Comparison of ENCODE assay signal across 8 mouse cellular contexts in the genomic region with DNA sequence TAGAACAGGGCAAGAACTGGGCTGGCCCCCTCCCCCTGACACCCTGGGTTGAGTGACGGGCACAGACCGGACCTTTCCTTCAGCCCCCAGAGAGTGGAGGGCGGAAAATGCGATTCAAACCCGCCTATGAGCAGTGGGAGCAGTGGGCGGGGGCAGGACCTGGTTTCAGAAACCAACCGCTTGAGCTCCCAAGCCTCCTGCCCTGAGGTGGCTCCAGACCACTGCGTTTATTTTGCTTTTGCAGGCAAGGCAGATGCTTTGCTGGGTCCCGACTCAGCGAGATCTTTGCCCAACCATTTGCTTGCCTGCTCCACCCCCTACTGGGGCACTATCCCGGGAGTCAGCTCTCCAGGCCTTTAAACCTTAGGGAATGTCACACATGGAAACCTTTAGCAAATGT. TPM values are rescaled to one million over a fixed set of nuclear protein-coding genes. Genes with fewer than 3 reads are reported as not detected.
DNase-seq lines count a peak whose midpoint lies in the region; ATAC-seq and TF ChIP-seq lines count a peak whose summit lies in the region.

No protein-coding gene starts in this region.

- peaks cover 60% of the 10 kb centered on the region for H3K27me3 ChIP-seq in lung, embryonic 14.5 days (ENCODE audit: insufficient read depth, low read length)
- H3K27me3 ChIP-seq in forebrain, embryonic 12.5 days, result peaks cover 93% of the 10 kb centered on the region
- H3K27me3 ChIP-seq in hindbrain, embryonic 12.5 days, result peaks cover 96% of the 10 kb centered on the region
- H3K27me3 ChIP-seq in liver, embryonic 13.5 days, result peaks cover 97% of the 10 kb centered on the region

- peak overlapping the region; percentile 16 for H3K4me3 ChIP-seq in lung, embryonic 14.5 days (ENCODE audit: low read depth, low read length)
- peak overlapping the region; percentile 1; the same call in 1 of the 2 replicates for H3K4me3 ChIP-seq in forebrain, embryonic 12.5 days (replicated peaks)
- peak overlapping the region; percentile 17 for H3K4me3 ChIP-seq in hindbrain, embryonic 12.5 days
- no peak overlapping the region for H3K4me3 ChIP-seq in liver, embryonic 13.5 days (replicated peaks)

- H3K27ac ChIP-seq in lung, embryonic 14.5 days (ENCODE audit: low read depth), result peak overlapping the region; percentile 42; the same call in 1 of the 2 replicates
- H3K27ac ChIP-seq in forebrain, embryonic 12.5 days, result no peak overlapping the region
- H3K27ac ChIP-seq in hindbrain, embryonic 12.5 days, result peak overlapping the region; percentile 58; the same call in 1 of the 2 replicates
- H3K27ac ChIP-seq in liver, embryonic 13.5 days, result no peak overlapping the region

- peak overlapping the region; percentile 82 for H3K4me2 ChIP-seq in lung, embryonic 14.5 days
- peak overlapping the region; percentile 38 for H3K4me2 ChIP-seq in forebrain, embryonic 12.5 days
- peak overlapping the region; percentile 39 for H3K4me2 ChIP-seq in hindbrain, embryonic 12.5 days (replicated peaks)
- H3K4me2 ChIP-seq in liver, embryonic 13.5 days, result 0 out of 2 replicates have a peak overlapping the region, but pooled peaks have one; percentile 0

- WGBS in lung, embryonic 14.5 days, result 10% methylated on average over 11 of the region's 11 CpGs
- 0% methylated on average over 11 of the region's 11 CpGs for WGBS in forebrain, embryonic 12.5 days
- WGBS in hindbrain, embryonic 12.5 days, result 0% methylated on average over 11 of the region's 11 CpGs
- WGBS in liver, embryonic 13.5 days (ENCODE audit: insufficient replicate concordance), result 2% methylated on average over 11 of the region's 11 CpGs

- intact Hi-C loops in left cerebral cortex, postnatal 14 days (cut with DNase I), result loop anchor here (5.0 to 10.0 kb wide), 5 partner anchors 73 to 1463 kb away; partner anchors contain the start of gene Gsx2

- DNase-seq in lung, embryonic 14.5 days, result peak; percentile 64
- DNase-seq in lung, adult 18-20 months, result no peak
- DNase-seq in liver, embryonic 13.5 days, result no peak
- no peak for DNase-seq in left cerebral cortex, postnatal 14 days (ENCODE audit: low spot score in 2 of 2)
- DNase-seq in cerebellum, adult 11-12 months, result no peak
- no peak for DNase-seq in urinary bladder, postnatal 14 days (ENCODE audit: low spot score)

- ATAC-seq in lung, embryonic 14.5 days (ENCODE audit: insufficient read depth), result no peak
- ATAC-seq in forebrain, embryonic 12.5 days (ENCODE audit: low FRiP score), result no peak
- no peak for ATAC-seq in hindbrain, embryonic 12.5 days (ENCODE audit: low FRiP score)
- ATAC-seq in liver, embryonic 13.5 days (ENCODE audit: low read depth), result no peak

- no peaks in the 10 kb centered on the region for H3K9me3 ChIP-seq in lung, embryonic 14.5 days (ENCODE audit: low read depth, low read length)
- H3K9me3 ChIP-seq in forebrain, embryonic 12.5 days, result no peaks in the 10 kb centered on the region
- H3K9me3 ChIP-seq in hindbrain, embryonic 12.5 days (replicated peaks), result no peaks in the 10 kb centered on the region
- no peaks in the 10 kb centered on the region for H3K9me3 ChIP-seq in liver, embryonic 13.5 days (replicated peaks)

- no peaks in the 10 kb centered on the region for H3K36me3 ChIP-seq in lung, embryonic 14.5 days (ENCODE audit: insufficient read depth)
- no peaks in the 10 kb centered on the region for H3K36me3 ChIP-seq in forebrain, embryonic 12.5 days (replicated peaks)
- no peaks in the 10 kb centered on the region for H3K36me3 ChIP-seq in hindbrain, embryonic 12.5 days
- no peaks in the 10 kb centered on the region for H3K36me3 ChIP-seq in liver, embryonic 13.5 days

- peaks cover 4% of the 10 kb centered on the region; the same call in 1 of the 2 replicates for H3K4me1 ChIP-seq in lung, embryonic 14.5 days (ENCODE audit: insufficient read depth)
- peaks cover 58% of the 10 kb centered on the region for H3K4me1 ChIP-seq in forebrain, embryonic 12.5 days
- H3K4me1 ChIP-seq in hindbrain, embryonic 12.5 days, result peaks cover 47% of the 10 kb centered on the region
- peaks cover 7% of the 10 kb centered on the region for H3K4me1 ChIP-seq in liver, embryonic 13.5 days (replicated peaks)

- H3K9ac ChIP-seq in lung, embryonic 14.5 days, result 0 out of 2 replicates have a peak overlapping the region, but pooled peaks have one; percentile 0
- no peak overlapping the region for H3K9ac ChIP-seq in forebrain, embryonic 12.5 days
- no peak overlapping the region for H3K9ac ChIP-seq in hindbrain, embryonic 12.5 days
- H3K9ac ChIP-seq in liver, embryonic 13.5 days, result no peak overlapping the region

- TF ChIP-seq CTCF in lung, embryonic 14.5 days (IDR thresholded peaks at IDR 0.05; ENCODE audit: low read depth), result peak; percentile 18; the same call in 1 of the 2 replicates

RNA-seq across cellular contexts. Expression of gene Pdgfra, which starts 2.2 kb away (rescaled TPM):
- polyA plus RNA-seq in lung, embryonic 14.5 days (2014; fragmentation: Nextera tagmentation; extraction: Ambion mirVana), result 48.1 and 50.4 TPM in 2 replicates
- polyA plus RNA-seq in forebrain, embryonic 12.5 days (2016; fragmentation: Nextera tagmentation; extraction: Ambion mirVana), result 15.7 and 18.9 TPM in 2 replicates
- 50.1 and 60.1 TPM in 2 replicates for polyA plus RNA-seq in hindbrain, embryonic 12.5 days (2016; fragmentation: Nextera tagmentation; extraction: Ambion mirVana)
- polyA plus RNA-seq in liver, embryonic 13.5 days (2015; fragmentation: Nextera tagmentation; extraction: Ambion mirVana), result 2.6 and 3.3 TPM in 2 replicates
- 10 to 100 TPM; 57.0 to 59.8 TPM for total RNA-seq in left cerebral cortex, postnatal 14 days (2021)

Comparison
In these comparisons a context has a peak if more than half of its experiments do, and no peak if none do; other contexts are left out.
1. H3K27ac ChIP-seq: peak in lung, embryonic 14.5 days (single experiment) and hindbrain, embryonic 12.5 days (single experiment); none in forebrain, embryonic 12.5 days (single experiment) and liver, embryonic 13.5 days (single experiment).
2. H3K4me2 ChIP-seq: peak in every context shown above with its lines; median percentile 82 in lung, embryonic 14.5 days; 39 in hindbrain, embryonic 12.5 days; 38 in forebrain, embryonic 12.5 days; 0 in liver, embryonic 13.5 days.